Mouse (Mus musculus): ENCODE data around the gene Entpd8.

The Entpd8 gene

GRCm38 (mm10) chr2:25098005-25098615 is 18.0 kb downstream of the Entpd8 start:
- DNase-seq: no peak

- DNase-seq: peak; percentile 85
Measured at GRCm38 (mm10) chr2:25098956-25099355, 18.9 kb downstream of the Entpd8 start.

- DNase-seq: peak; percentile 27
Measured at GRCm38 (mm10) chr2:25099703-25100102, 19.6 kb downstream of the Entpd8 start.

- DNase-seq: no peak
Measured at GRCm38 (mm10) chr2:25104122-25104521, 24.0 kb downstream of the Entpd8 start.

GRCm38 (mm10) chr2:25106045-25106444 is 25.9 kb downstream of the Entpd8 start:
- no peak for DNase-seq

GRCm38 (mm10) chr2:25109487-25109886 is 29.4 kb downstream of the Entpd8 start:
- DNase-seq: no peak

GRCm38 (mm10) chr2:25110505-25111183 is 30.5 kb downstream of the Entpd8 start:
- no peak for DNase-seq

GRCm38 (mm10) chr2:25111184-25111791 is 31.2 kb downstream of the Entpd8 start:
- peak; percentile 53 for DNase-seq

DNA sequence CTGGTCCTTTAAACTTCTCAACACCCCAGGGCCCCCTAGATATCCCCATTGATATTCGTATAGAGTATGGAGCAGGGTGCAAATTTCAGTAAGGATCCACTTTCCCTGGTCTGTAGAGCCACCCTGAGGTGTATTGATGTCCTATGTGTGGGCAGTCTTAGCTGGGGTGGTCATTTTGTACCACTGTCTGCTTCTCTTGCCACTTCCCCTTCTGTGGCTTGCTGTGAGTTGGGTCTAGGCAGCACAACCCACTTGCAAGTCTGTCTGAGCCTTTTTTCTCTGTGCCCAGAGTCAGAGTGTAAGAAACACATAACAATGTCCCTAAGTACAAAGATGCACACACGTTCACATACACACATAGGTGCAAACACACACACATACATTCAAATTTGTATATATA is 34.2 kb downstream of the Entpd8 start:
- DNase-seq: no peak

GRCm38 (mm10) chr2:25115442-25115841 is 35.3 kb downstream of the Entpd8 start:
- peak; percentile 63 for DNase-seq

DNA sequence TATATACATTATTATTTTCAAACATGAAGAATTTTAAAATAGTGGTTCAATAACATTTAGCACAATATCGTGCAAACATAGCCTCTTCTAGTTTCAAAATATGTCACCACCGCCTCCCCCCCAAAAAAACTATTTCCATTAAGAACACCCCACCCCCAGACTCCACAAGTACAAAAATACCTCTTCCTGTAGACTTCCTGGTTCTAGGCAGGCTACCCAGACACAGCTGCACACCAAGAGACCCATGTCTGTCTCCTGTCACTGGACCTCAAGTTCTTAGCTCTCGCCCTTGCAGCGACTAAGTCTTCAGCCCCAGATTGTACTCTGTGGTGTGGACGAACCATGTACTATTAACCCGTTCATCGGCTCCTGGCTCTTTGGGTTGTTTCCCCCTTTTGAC is 40.9 kb downstream of the Entpd8 start:
- DNase-seq: no peak

DNA sequence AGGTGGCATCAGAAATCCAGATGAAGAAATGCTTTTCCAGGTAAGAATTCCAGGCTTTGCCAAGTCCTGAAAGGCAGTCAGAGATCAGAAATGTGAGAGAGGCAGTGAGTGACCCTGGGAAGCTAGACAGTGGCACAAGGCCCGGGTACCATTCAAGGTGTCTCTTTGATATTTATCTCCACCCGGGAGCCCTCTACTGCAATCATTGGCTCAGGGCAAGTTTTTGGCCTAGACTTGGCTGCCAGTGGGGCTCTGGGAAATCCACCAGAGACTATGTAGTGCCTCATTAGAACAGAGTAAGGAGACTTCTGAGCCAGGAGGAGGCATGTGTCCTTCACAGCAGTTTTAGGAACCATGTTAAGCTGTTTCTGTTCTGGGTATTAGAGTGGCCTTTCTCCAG is 42.6 kb downstream of the Entpd8 start:
- no peak for DNase-seq

GRCm38 (mm10) chr2:25123527-25123926 is 43.4 kb downstream of the Entpd8 start:
- no peak for DNase-seq

GRCm38 (mm10) chr2:25124411-25124810 is 44.3 kb downstream of the Entpd8 start:
- no peak for DNase-seq

DNA sequence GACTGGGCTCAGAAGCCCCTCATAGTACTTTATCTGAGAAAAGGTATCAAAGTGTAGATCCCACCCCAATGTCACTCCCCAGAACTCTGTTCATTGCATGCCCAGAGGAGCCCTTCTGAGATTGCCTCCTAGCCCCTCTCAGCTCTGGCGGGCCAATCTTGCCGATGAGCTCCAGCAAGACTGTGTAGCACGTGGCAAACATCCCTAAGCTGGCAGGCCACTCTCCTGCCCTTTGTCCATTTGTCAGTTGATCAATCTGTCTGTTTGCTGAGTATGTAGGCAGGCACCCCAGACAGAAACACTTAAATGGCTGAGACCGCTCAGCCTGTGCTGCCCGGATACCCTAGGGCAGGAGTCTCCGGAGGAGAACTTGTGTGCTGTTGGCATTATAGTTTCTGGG is 45.0 kb downstream of the Entpd8 start:
- no peak for DNase-seq

DNA sequence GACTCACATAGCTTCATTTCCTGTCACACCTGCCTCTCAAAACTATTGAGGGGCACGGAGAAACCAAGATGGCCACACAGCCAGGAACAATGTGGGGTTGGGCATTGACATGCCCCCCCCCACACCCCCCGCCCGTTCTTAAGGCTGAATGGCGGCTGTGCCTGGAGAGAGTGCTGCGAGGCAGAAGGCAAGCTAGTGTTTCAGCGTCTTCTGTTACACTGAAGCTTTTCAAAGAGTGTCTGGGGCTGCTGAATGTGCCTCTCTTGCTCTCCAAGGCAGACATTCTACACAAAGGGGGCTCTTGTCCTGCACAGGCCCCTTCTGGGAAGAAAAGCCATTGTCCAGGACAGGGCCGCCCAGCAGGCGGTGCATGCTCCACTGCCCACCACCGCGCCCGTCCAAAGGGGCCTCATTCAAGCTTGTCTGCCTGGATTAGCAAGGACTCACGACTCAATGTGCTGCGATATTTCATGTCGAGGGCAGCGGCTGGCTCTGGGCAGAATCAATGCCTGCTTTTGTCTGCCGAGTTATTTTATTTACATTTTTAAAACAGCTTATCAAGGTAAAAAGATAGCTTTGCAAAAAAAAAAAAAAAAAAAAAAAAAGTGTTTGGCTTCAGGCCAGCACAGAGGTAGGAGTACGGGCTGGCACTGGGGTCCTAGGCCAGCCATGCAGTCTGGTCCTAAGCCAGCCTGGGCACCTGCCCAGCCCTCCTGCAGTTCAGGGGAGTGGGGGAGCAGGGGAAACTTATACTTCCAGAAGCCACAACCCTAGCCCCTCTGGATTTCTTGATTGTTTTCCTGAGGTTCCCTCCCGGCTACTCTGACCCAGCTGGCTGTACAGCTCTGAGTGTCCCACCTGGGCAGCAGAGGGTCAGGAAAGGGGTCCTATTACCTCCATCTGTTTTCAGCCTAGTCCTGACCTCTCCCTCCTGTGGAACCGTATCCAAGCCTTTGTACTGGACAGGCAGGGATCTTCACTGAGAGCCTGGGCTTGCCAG is 46.2 kb downstream of the Entpd8 start:
- peak; percentile 98 for DNase-seq

DNA sequence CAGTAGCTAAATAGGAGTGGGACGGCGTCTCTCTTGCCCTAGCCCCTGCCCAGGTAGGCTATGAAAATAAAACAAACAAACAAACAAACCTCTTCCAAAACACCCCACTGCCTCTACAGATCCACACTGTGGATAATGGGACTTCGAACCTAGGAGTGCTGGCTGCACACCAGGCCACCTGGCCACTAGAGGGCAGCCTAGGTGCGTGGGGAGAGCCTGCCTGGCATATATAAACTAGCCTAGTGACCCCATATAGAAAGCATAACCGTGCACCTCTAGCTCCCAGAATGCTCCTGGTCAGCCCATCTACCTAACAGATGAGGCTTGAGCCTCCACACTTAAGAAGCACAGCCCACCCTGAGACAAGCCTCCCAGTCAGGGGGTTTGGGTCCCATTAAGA is 47.1 kb downstream of the Entpd8 start:
- peak; percentile 53 for DNase-seq

GRCm38 (mm10) chr2:25128072-25128471 is 48.0 kb downstream of the Entpd8 start:
- peak; percentile 41 for DNase-seq

GRCm38 (mm10) chr2:25131601-25132000 is 51.5 kb downstream of the Entpd8 start:
- no peak for DNase-seq

All from retina, postnatal 1 day (tissue).